Mouse (Mus musculus) cerebellum, adult 2 months (tissue): ENCODE measurements around the gene Dlx2.

Experiments
- CTCF ChIP-seq: fragments of 200-500 bp; IDR thresholded peaks from 2 replicates; pipeline ENCODE4 v1.5.1; 2011; ENCODE audit warnings: low read depth, mild to moderate bottlenecking, control low read depth, low read length, moderate library complexity, borderline replicate concordance; ENCODE audit not compliant: insufficient read depth
- POLR2A ChIP-seq: fragments of 200-500 bp; IDR thresholded peaks from 2 replicates; pipeline ENCODE4 v1.6.1; 2011; ENCODE audit warnings: low read length, control low read depth, borderline replicate concordance; ENCODE audit not compliant: insufficient read depth

DNA sequence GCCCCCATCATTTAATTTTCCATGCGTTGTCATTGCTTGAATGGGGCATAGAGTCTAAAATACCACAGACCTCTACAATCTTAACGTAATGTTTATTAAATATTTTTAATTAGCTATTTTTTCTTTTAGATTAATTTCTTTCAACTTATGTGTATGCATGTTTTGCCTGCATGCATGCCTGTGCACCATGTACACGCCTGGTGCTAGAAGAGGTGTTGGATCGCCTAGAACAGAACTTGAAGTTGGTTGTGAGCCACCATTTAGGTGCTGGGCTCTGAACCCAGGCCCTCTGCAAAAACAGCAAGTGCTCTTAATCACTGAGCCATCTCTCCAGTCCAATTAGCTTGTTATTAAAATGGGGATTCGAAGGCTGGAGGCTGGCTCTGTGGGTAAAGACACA, 34.9 kb upstream of the Dlx2 start:
- no peak for TF ChIP-seq POLR2A
- no peak for TF ChIP-seq CTCF
